Mouse (Mus musculus): ENCODE data around the gene Hsd11b2. TPM values are rescaled to one million over a fixed set of nuclear protein-coding genes. Genes with fewer than 3 reads are reported as not detected.

The Hsd11b2 gene
- total and polyA plus RNA-seq, 3 experiments, result not detected

GRCm38 (mm10) chr8:105506977-105507376 is 11.6 kb upstream of the Hsd11b2 start:
- Histone ChIP-seq H3K36me3 (replicated peaks) (no peaks in the 10 kb centered on the region), H3K4me1 (ENCODE audit: insufficient read depth, low read depth, low read length) (peaks cover 4% of the 10 kb centered on the region), H3K4me3 (ENCODE audit: low read depth, low read length) (no peak overlapping the region), H3K9me3 (replicated peaks) (no peaks in the 10 kb centered on the region), H3K27me3 (ENCODE audit: insufficient read depth, low read length) (peaks cover 44% of the 10 kb centered on the region)
- DNase-seq (ENCODE audit: low spot score) (no peak), ATAC-seq (ENCODE audit: extremely low read depth, insufficient number of reproducible peaks, low FRiP score, poor library complexity, severe bottlenecking) (no peak)
- TF ChIP-seq POLR2AphosphoS5 (IDR thresholded peaks at IDR 0.05; ENCODE audit: insufficient replicate concordance, low read depth, low read length) (no peak), TAL1 (conservative IDR thresholded peaks at IDR 0.05; ENCODE audit: low read depth, low read length) (no peak), GATA2 (IDR thresholded peaks at IDR 0.05; ENCODE audit: borderline replicate concordance, low read depth, low read length) (no peak), CTCF (IDR thresholded peaks at IDR 0.05; ENCODE audit: low read depth, low read length) (no peak), GATA1 (IDR thresholded peaks at IDR 0.05; ENCODE audit: borderline replicate concordance, low read length) (no peak)

- ATAC-seq (ENCODE audit: extremely low read depth, insufficient number of reproducible peaks, low FRiP score, poor library complexity, severe bottlenecking), result no peak
- Histone ChIP-seq H3K9me3 (replicated peaks) (no peaks in the 10 kb centered on the region), H3K36me3 (replicated peaks) (no peaks in the 10 kb centered on the region), H3K4me3 (ENCODE audit: low read depth, low read length) (no peak overlapping the region), H3K27me3 (ENCODE audit: insufficient read depth, low read length) (peaks cover 40% of the 10 kb centered on the region), H3K4me1 (ENCODE audit: insufficient read depth, low read depth, low read length) (peaks cover 7% of the 10 kb centered on the region)
- DNase-seq (ENCODE audit: low spot score), result no peak
- TF ChIP-seq POLR2AphosphoS5 (IDR thresholded peaks at IDR 0.05; ENCODE audit: insufficient replicate concordance, low read depth, low read length), result no peak
- no peak for TF ChIP-seq CTCF (IDR thresholded peaks at IDR 0.05; ENCODE audit: low read depth, low read length)
- no peak for TF ChIP-seq GATA1 (IDR thresholded peaks at IDR 0.05; ENCODE audit: borderline replicate concordance, low read length)
- TF ChIP-seq GATA2 (IDR thresholded peaks at IDR 0.05; ENCODE audit: borderline replicate concordance, low read depth, low read length), result no peak
- TF ChIP-seq TAL1 (conservative IDR thresholded peaks at IDR 0.05; ENCODE audit: low read depth, low read length), result no peak
Measured at GRCm38 (mm10) chr8:105508758-105509157, 9.8 kb upstream of the Hsd11b2 start.

GRCm38 (mm10) chr8:105509997-105510735 is 8.4 kb upstream of the Hsd11b2 start:
- H3K4me3 ChIP-seq (ENCODE audit: low read depth, low read length), result no peak overlapping the region
- ATAC-seq (ENCODE audit: extremely low read depth, insufficient number of reproducible peaks, low FRiP score, poor library complexity, severe bottlenecking) (no peak), DNase-seq (ENCODE audit: low spot score) (no peak)
- no peaks in the 10 kb centered on the region for H3K9me3 ChIP-seq (replicated peaks)
- no peak for TF ChIP-seq GATA2 (IDR thresholded peaks at IDR 0.05; ENCODE audit: borderline replicate concordance, low read depth, low read length)
- no peak for TF ChIP-seq TAL1 (conservative IDR thresholded peaks at IDR 0.05; ENCODE audit: low read depth, low read length)
- no peak for TF ChIP-seq CTCF (IDR thresholded peaks at IDR 0.05; ENCODE audit: low read depth, low read length)
- H3K27me3 ChIP-seq (ENCODE audit: insufficient read depth, low read length), result peaks cover 42% of the 10 kb centered on the region
- no peaks in the 10 kb centered on the region for H3K36me3 ChIP-seq (replicated peaks)
- peaks cover 7% of the 10 kb centered on the region for H3K4me1 ChIP-seq (ENCODE audit: insufficient read depth, low read depth, low read length)

GRCm38 (mm10) chr8:105514194-105514593 is 4.4 kb upstream of the Hsd11b2 start:
- Histone ChIP-seq H3K27me3 (ENCODE audit: insufficient read depth, low read length) (peaks cover 52% of the 10 kb centered on the region), H3K4me1 (ENCODE audit: insufficient read depth, low read depth, low read length) (peaks cover 27% of the 10 kb centered on the region), H3K4me3 (ENCODE audit: low read depth, low read length) (no peak overlapping the region), H3K9me3 (replicated peaks) (no peaks in the 10 kb centered on the region), H3K36me3 (replicated peaks) (no peaks in the 10 kb centered on the region)
- DNase-seq (ENCODE audit: low spot score) (no peak), ATAC-seq (ENCODE audit: extremely low read depth, insufficient number of reproducible peaks, low FRiP score, poor library complexity, severe bottlenecking) (no peak)
- TF ChIP-seq CTCF (IDR thresholded peaks at IDR 0.05; ENCODE audit: low read depth, low read length) (no peak), POLR2AphosphoS5 (IDR thresholded peaks at IDR 0.05; ENCODE audit: insufficient replicate concordance, low read depth, low read length) (no peak), TAL1 (conservative IDR thresholded peaks at IDR 0.05; ENCODE audit: low read depth, low read length) (no peak), GATA1 (IDR thresholded peaks at IDR 0.05; ENCODE audit: borderline replicate concordance, low read length) (no peak), GATA2 (IDR thresholded peaks at IDR 0.05; ENCODE audit: borderline replicate concordance, low read depth, low read length) (no peak)

GRCm38 (mm10) chr8:105514656-105515055 is 3.9 kb upstream of the Hsd11b2 start:
- Histone ChIP-seq H3K4me1 (ENCODE audit: insufficient read depth, low read depth, low read length) (peaks cover 31% of the 10 kb centered on the region), H3K4me3 (ENCODE audit: low read depth, low read length) (no peak overlapping the region), H3K9me3 (replicated peaks) (no peaks in the 10 kb centered on the region), H3K36me3 (replicated peaks) (no peaks in the 10 kb centered on the region), H3K27me3 (ENCODE audit: insufficient read depth, low read length) (peaks cover 55% of the 10 kb centered on the region)
- ATAC-seq (ENCODE audit: extremely low read depth, insufficient number of reproducible peaks, low FRiP score, poor library complexity, severe bottlenecking) (no peak), DNase-seq (ENCODE audit: low spot score) (no peak)
- TF ChIP-seq GATA1 (IDR thresholded peaks at IDR 0.05; ENCODE audit: borderline replicate concordance, low read length), result no peak
- TF ChIP-seq CTCF (IDR thresholded peaks at IDR 0.05; ENCODE audit: low read depth, low read length), result no peak
- TF ChIP-seq GATA2 (IDR thresholded peaks at IDR 0.05; ENCODE audit: borderline replicate concordance, low read depth, low read length), result no peak
- TF ChIP-seq TAL1 (conservative IDR thresholded peaks at IDR 0.05; ENCODE audit: low read depth, low read length), result no peak
- no peak for TF ChIP-seq POLR2AphosphoS5 (IDR thresholded peaks at IDR 0.05; ENCODE audit: insufficient replicate concordance, low read depth, low read length)

- TF ChIP-seq TAL1 (conservative IDR thresholded peaks at IDR 0.05; ENCODE audit: low read depth, low read length) (no peak), CTCF (IDR thresholded peaks at IDR 0.05; ENCODE audit: low read depth, low read length) (peak; percentile 82)
- peaks cover 29% of the 10 kb centered on the region for H3K4me1 ChIP-seq (ENCODE audit: insufficient read depth, low read depth, low read length)
- H3K9me3 ChIP-seq (replicated peaks), result no peaks in the 10 kb centered on the region
- H3K27me3 ChIP-seq (ENCODE audit: insufficient read depth, low read length), result peaks cover 51% of the 10 kb centered on the region
- peak; percentile 20 for DNase-seq (ENCODE audit: low spot score)
- peaks cover 6% of the 10 kb centered on the region for H3K36me3 ChIP-seq (replicated peaks)
- H3K4me3 ChIP-seq (ENCODE audit: low read depth, low read length), result no peak overlapping the region
- ATAC-seq (ENCODE audit: extremely low read depth, insufficient number of reproducible peaks, low FRiP score, poor library complexity, severe bottlenecking), result peak; percentile 47; the same call in 1 of the 2 replicates
Measured at GRCm38 (mm10) chr8:105516018-105516645, 2.4 kb upstream of the Hsd11b2 start.

All from G1E (cell line).